ENCODE assay signal across 10 mouse cellular contexts in the genomic region with DNA sequence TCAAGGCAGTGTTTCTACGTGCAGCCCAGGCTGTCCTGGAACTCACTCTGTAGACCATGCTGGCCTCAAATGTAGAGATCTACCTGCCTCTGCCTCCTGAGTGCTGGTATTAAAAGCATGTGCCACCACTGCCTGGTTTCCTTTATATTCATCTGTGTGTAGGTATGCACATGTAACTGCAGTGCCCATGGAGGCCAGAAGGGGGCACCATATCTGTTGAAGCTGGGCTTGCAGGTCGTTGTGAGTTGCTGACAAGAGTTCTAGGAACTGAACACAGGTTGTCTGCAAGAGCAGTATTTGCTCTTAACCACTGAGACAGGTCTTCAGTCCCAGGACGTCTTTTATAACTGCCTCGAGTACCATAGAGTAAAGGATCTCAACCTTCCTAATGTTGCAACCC. TPM values are rescaled to one million over a fixed set of nuclear protein-coding genes. Genes with fewer than 3 reads are reported as not detected.
A peak's percentile ranks its signal among the peaks of the same experiment; 100 is the strongest.
DNase-seq lines count a peak whose midpoint lies in the region; ATAC-seq and TF ChIP-seq lines count a peak whose summit lies in the region.
"Had no signal": no experiment of that assay in that cellular context is flagged by ENCODE, and none has a peak within 500 bp of the region (broad histone marks: within the 10 kb centered on the region; RNA-seq: fewer than 3 reads in every experiment).

No protein-coding gene starts in this region.

- H3K4me3 ChIP-seq in kidney, adult 2 months (ENCODE audit: insufficient read depth, low read depth, low read length), result no peak overlapping the region
- H3K4me3 ChIP-seq in ES-E14 (ENCODE audit: insufficient read depth in 1 of 2, low read depth in 1 of 2, low read length in 2 of 2, poor library complexity in 1 of 2, severe bottlenecking in 1 of 2), result no peak overlapping the region
- no peak overlapping the region for H3K4me3 ChIP-seq in small intestine, adult 2 months (ENCODE audit: low read depth, low read length)
- H3K4me3 ChIP-seq: limb, embryonic 15.5 days; midbrain, embryonic 10.5 days had no signal

- WGBS in kidney, adult 2 months, result 79% methylated on average over 4 of the region's 4 CpGs
- 65% methylated on average over 4 of the region's 4 CpGs for WGBS in small intestine, adult 2 months

- no peaks in the 10 kb centered on the region for H3K9me3 ChIP-seq in ES-E14 (ENCODE audit: control insufficient read depth, insufficient read depth, low read depth, low read length)
- H3K9me3 ChIP-seq: limb, embryonic 15.5 days; midbrain, embryonic 10.5 days had no signal

- no peak overlapping the region for H3K27ac ChIP-seq in kidney, adult 2 months (ENCODE audit: insufficient read depth, low read depth, low read length)
- H3K27ac ChIP-seq in ES-E14 (ENCODE audit: insufficient read depth, low read depth, low read length, poor library complexity, severe bottlenecking), result no peak overlapping the region
- H3K27ac ChIP-seq in small intestine, adult 2 months (ENCODE audit: insufficient read depth, low read depth, low read length), result peak overlapping the region; percentile 84; the same call in 1 of the 2 replicates
- H3K27ac ChIP-seq: hindbrain, embryonic 14.5 days; limb, embryonic 15.5 days; midbrain, embryonic 10.5 days had no signal

- H3K4me1 ChIP-seq in kidney, adult 2 months (ENCODE audit: control insufficient read depth, insufficient read depth, low read length), result no peaks in the 10 kb centered on the region
- peaks cover 0 to 2% of the 10 kb centered on the region in 2 experiments; a peak in 2 of 4 replicates for H3K4me1 ChIP-seq in ES-E14 (ENCODE audit: control insufficient read depth in 2 of 2, insufficient read depth in 2 of 2, low read length in 2 of 2, poor library complexity in 1 of 2)
- peaks cover 48% of the 10 kb centered on the region for H3K4me1 ChIP-seq in small intestine, adult 2 months (ENCODE audit: control insufficient read depth, insufficient read depth, insufficient read length, low read length)
- H3K4me1 ChIP-seq: limb, embryonic 15.5 days; midbrain, embryonic 10.5 days had no signal

- H3K27me3 ChIP-seq in kidney, adult 2 months (replicated peaks; ENCODE audit: control insufficient read depth, insufficient read depth, low read length), result no peaks in the 10 kb centered on the region
- no peaks in the 10 kb centered on the region for H3K27me3 ChIP-seq in small intestine, adult 2 months (ENCODE audit: control insufficient read depth, insufficient read depth, low read length)
- H3K27me3 ChIP-seq: limb, embryonic 15.5 days had no signal

- H3K9ac ChIP-seq in ES-E14 (ENCODE audit: insufficient read depth, low read depth, low read length, poor library complexity, severe bottlenecking), result no peak overlapping the region
- H3K9ac ChIP-seq: hindbrain, embryonic 14.5 days; limb, embryonic 15.5 days had no signal

- in situ Hi-C loops in ES-E14 (cut with MboI; ENCODE audit: low sequenced_read_pairs in 2 of 2, unreplicated experiment in 2 of 2), result no loop called here

- TF ChIP-seq POLR2A in kidney, adult 2 months (IDR thresholded peaks at IDR 0.05; ENCODE audit: low read depth, low read length), result no peak
- no peak for TF ChIP-seq POLR2A in small intestine, adult 2 months (IDR thresholded peaks at IDR 0.05; ENCODE audit: low read depth, low read length)

- no peak for DNase-seq in kidney, adult 2 months
- DNase-seq in kidney, postnatal 25 days, result no peak
- DNase-seq in A20 (ENCODE audit: low read depth, low spot score), result peak; percentile 81
- DNase-seq in ES-E14 (ENCODE audit: low read depth, low spot score), result peak; percentile 55
- DNase-seq in right cerebral cortex, adult 18-20 months, result no peak

- ATAC-seq in inflammation-experienced regulatory T-cells, adult 6 months, result no peak

- H3K36me3 ChIP-seq in kidney, adult 2 months (ENCODE audit: control insufficient read depth, insufficient read depth, low read length), result no peaks in the 10 kb centered on the region
- no peaks in the 10 kb centered on the region for H3K36me3 ChIP-seq in ES-E14 (ENCODE audit: control insufficient read depth, insufficient read depth, low read length, poor library complexity, severe bottlenecking)
- no peaks in the 10 kb centered on the region for H3K36me3 ChIP-seq in small intestine, adult 2 months (ENCODE audit: control insufficient read depth, insufficient read depth, low read length)
- H3K36me3 ChIP-seq: limb, embryonic 15.5 days; midbrain, embryonic 10.5 days had no signal

- TF ChIP-seq CTCF in kidney, adult 2 months (conservative IDR thresholded peaks at IDR 0.05; ENCODE audit: insufficient read depth, insufficient read length, low read depth, low read length), result 0 out of 2 replicates have a peak, but pooled peaks have one; percentile 19
- TF ChIP-seq CTCF in small intestine, adult 2 months (IDR thresholded peaks at IDR 0.05; ENCODE audit: extremely low read depth, insufficient read length, insufficient replicate concordance, low read depth, low read length), result peak; percentile 57; the same call in 1 of the 2 replicates

TF ChIP-seq in ES-E14, 5 proteins besides CTCF, POLR2A, EP300 and RAD21:
- TF ChIP-seq MAFK (IDR thresholded peaks at IDR 0.05; ENCODE audit: insufficient read depth, low read depth, low read length), result no peak
- TF ChIP-seq HCFC1 (IDR thresholded peaks at IDR 0.05; ENCODE audit: borderline replicate concordance, insufficient read depth, low read length), result no peak
- TF ChIP-seq ZNF384 (IDR thresholded peaks at IDR 0.05; ENCODE audit: low read depth, low read length), result no peak
TF ChIP-seq in ES-E14: peak in this region for 0.

RNA-seq across cellular contexts. Expression of gene Card11, which starts 2.6 kb away (rescaled TPM):
- polyA plus RNA-seq in kidney, adult 2 months (2012; rRNA removed), result 0.64 and 2.4 TPM in 2 replicates
- total RNA-seq in ES-E14 (2012; rRNA removed), result 0.42 and 1.2 TPM in 2 replicates
- 9.3 and 17.1 TPM in 2 replicates for polyA plus RNA-seq in small intestine, adult 2 months (2012; rRNA removed)
- polyA plus RNA-seq in inflammation-experienced regulatory T-cells, adult 6 months (2017; shearing (Covaris generic)), result 10 to 100 TPM; 43.2 to 53.9 (median 51.8) TPM

Comparison
In these comparisons a context has a peak if more than half of its experiments do, and no peak if none do; other contexts are left out.
1. DNase-seq: peak in A20 (single experiment) and ES-E14 (single experiment); none in kidney, adult 2 months (single experiment), kidney, postnatal 25 days (0 of 2) and right cerebral cortex, adult 18-20 months (single experiment).